Mouse (Mus musculus) neutrophil, adult 59 days (primary cell): Measurements from ENCODE around the gene Bag6. TPM values are rescaled to one million over a fixed set of nuclear protein-coding genes. Genes with fewer than 3 reads are reported as not detected.

Experiments used
- total RNA-seq, 2 experiments: library from RNA; stranded (reverse); gene quantifications; 1 replicate in 1 of 2; 2 replicates in 1 of 2; pipeline ENCODE4 v1.2.4; 2023

The Bag6 gene
- total RNA-seq, 2 experiments from 2014 or later, result 245 to 298 TPM

Other genes starting within 250 kb of the Bag6 start
- gene C2, start 236.9 kb upstream of the Bag6 start, total RNA-seq, result 1 to 10 TPM in 1 of 2 experiments, under 1 TPM in 1; 0.22 to 1.6 TPM
- gene Ehmt2, start 236.7 kb upstream of the Bag6 start, total RNA-seq, result 10 to 100 TPM; 58.0 to 71.6 TPM
- gene Slc44a4, start 220.7 kb upstream of the Bag6 start, total RNA-seq, result under 1 TPM in 1 of 2 experiments, not detected in 1; 0.24 TPM
- gene Neu1, start 203.9 kb upstream of the Bag6 start, total RNA-seq, result 10 to 100 TPM; 71.5 to 75.3 TPM
- gene Hspa1b, start 175.9 kb upstream of the Bag6 start, total RNA-seq, result 10 to 100 TPM in 1 of 2 experiments, 1 to 10 TPM in 1; 6.4 to 28.6 TPM
- not detected for gene Gm20481, start 165.3 kb upstream of the Bag6 start, total RNA-seq
- 10 to 100 TPM; 14.6 to 41.1 TPM for gene Hspa1a, start 163.0 kb upstream of the Bag6 start, total RNA-seq
- gene Hspa1l, start 162.5 kb upstream of the Bag6 start, total RNA-seq, result not detected
- gene Lsm2, start 153.3 kb upstream of the Bag6 start, total RNA-seq, result 10 to 100 TPM; 29.9 to 39.2 TPM
- gene Vars, start 134.2 kb upstream of the Bag6 start, total RNA-seq, result 10 to 100 TPM; 61.3 to 70.3 TPM
- gene Vwa7, start 118.6 kb upstream of the Bag6 start, total RNA-seq, result not detected
- gene Sapcd1, start 107.2 kb upstream of the Bag6 start, total RNA-seq, result under 1 TPM; 0.82 to 0.84 TPM
- gene Msh5, start 88.4 kb upstream of the Bag6 start, total RNA-seq, result 1 to 10 TPM; 6.7 to 8.8 TPM
- gene Clic1, start 85.2 kb upstream of the Bag6 start, total RNA-seq, result 100 to 1,000 TPM; 271 to 302 TPM
- 1 to 10 TPM; 3.4 to 4.6 TPM for gene Ddah2, start 76.1 kb upstream of the Bag6 start, total RNA-seq
- gene Ly6g6c, start 69.8 kb upstream of the Bag6 start, total RNA-seq, result not detected
- under 1 TPM; 0.64 to 0.93 TPM for gene Mpig6b, start 69.0 kb upstream of the Bag6 start, total RNA-seq
- gene Ly6g6e, start 58.3 kb upstream of the Bag6 start, total RNA-seq, result not detected
- gene Ly6g6d, start 57.1 kb upstream of the Bag6 start, total RNA-seq, result not detected
- gene Ly6g6f, start 49.6 kb upstream of the Bag6 start, total RNA-seq, result under 1 TPM; 0.31 to 0.55 TPM
- 10 to 100 TPM; 48.8 to 54.6 TPM for gene Abhd16a, start 45.9 kb upstream of the Bag6 start, total RNA-seq
- gene Ly6g5c, start 26.9 kb upstream of the Bag6 start, total RNA-seq, result not detected
- gene Ly6g5b, start 19.8 kb upstream of the Bag6 start, total RNA-seq, result 10 to 100 TPM; 15.2 to 16.0 TPM
- gene Gpank1, start 13.7 kb upstream of the Bag6 start, total RNA-seq, result 10 to 100 TPM; 25.6 to 26.4 TPM
- 100 to 1,000 TPM; 171 to 190 TPM for gene Csnk2b, start 13.1 kb upstream of the Bag6 start, total RNA-seq
- gene D17H6S53E, start 8.8 kb upstream of the Bag6 start, total RNA-seq, result 10 to 100 TPM; 17.0 to 23.1 TPM
- not detected for gene Apom, start 3.1 kb upstream of the Bag6 start, total RNA-seq
- 100 to 1,000 TPM; 187 TPM for gene Prrc2a, start 29.7 kb downstream of the Bag6 start, total RNA-seq
- 10 to 100 TPM; 15.4 to 17.4 TPM for gene Aif1, start 40.9 kb downstream of the Bag6 start, total RNA-seq
- gene Lst1, start 53.3 kb downstream of the Bag6 start, total RNA-seq, result 100 to 1,000 TPM; 614 to 632 TPM
- 10 to 100 TPM; 89.3 to 97.8 TPM for gene Ltb, start 59.3 kb downstream of the Bag6 start, total RNA-seq
- 10 to 100 TPM; 62.5 to 72.6 TPM for gene Tnf, start 66.8 kb downstream of the Bag6 start, total RNA-seq
- gene Lta, start 70.2 kb downstream of the Bag6 start, total RNA-seq, result under 1 TPM in 1 of 2 experiments, not detected in 1; 0.26 TPM
- under 1 TPM in 1 of 2 experiments, not detected in 1; 0.75 TPM for gene Gm16181, start 85.7 kb downstream of the Bag6 start, total RNA-seq
- gene Atp6v1g2, start 98.5 kb downstream of the Bag6 start, total RNA-seq, result 1 to 10 TPM; 2.2 to 3.4 TPM
- 10 to 100 TPM; 21.5 to 22.1 TPM for gene Nfkbil1, start 100.6 kb downstream of the Bag6 start, total RNA-seq
- 100 to 1,000 TPM; 206 to 207 TPM for gene Ddx39b, start 106.6 kb downstream of the Bag6 start, total RNA-seq
- gene H2-D1, start 127.6 kb downstream of the Bag6 start, total RNA-seq, result 1,000 to 10,000 TPM; 1,338 to 1,458 TPM
- gene H2-Q1, start 185.2 kb downstream of the Bag6 start, total RNA-seq, result 1 to 10 TPM; 5.6 to 6.6 TPM
- 1 to 10 TPM; 6.4 to 7.1 TPM for gene H2-Q2, start 207.1 kb downstream of the Bag6 start, total RNA-seq
- gene H2-Q4, start 244.4 kb downstream of the Bag6 start, total RNA-seq, result 10 to 100 TPM; 62.2 to 73.9 TPM